Mouse (Mus musculus) spleen, embryonic (tissue): ENCODE measurements around the gene Taf9b.
"Not testable (repeated sequence)": the region's sequence is repeated elsewhere in the genome, so short reads cannot be mapped to it uniquely, and the experiment has no call there.

Experiments
- CTCF ChIA-PET: fragments of 350-600 bp; sonication (Branson Sonifier 250); formaldehyde crosslinking; loops from one replicate; lab custom pipeline; 2022; lab: Charles Lee

The Taf9b gene

GRCm38 (mm10) chrX:106221058-106221457 is at the start of gene Taf9b:
Taf9b (minus strand) TSS chrX:106221158.
- CTCF ChIA-PET = no interaction called here

- CTCF ChIA-PET = no interaction called here
Observed at GRCm38 (mm10) chrX:106255276-106255675, 34.3 kb upstream of the Taf9b start, which contains the start of gene Fnd3c2. Fnd3c2 (minus strand) TSS chrX:106255376.

GRCm38 (mm10) chrX:106219171-106220032 is 1.6 kb downstream of the Taf9b start:
- CTCF ChIA-PET = no interaction called here

DNA sequence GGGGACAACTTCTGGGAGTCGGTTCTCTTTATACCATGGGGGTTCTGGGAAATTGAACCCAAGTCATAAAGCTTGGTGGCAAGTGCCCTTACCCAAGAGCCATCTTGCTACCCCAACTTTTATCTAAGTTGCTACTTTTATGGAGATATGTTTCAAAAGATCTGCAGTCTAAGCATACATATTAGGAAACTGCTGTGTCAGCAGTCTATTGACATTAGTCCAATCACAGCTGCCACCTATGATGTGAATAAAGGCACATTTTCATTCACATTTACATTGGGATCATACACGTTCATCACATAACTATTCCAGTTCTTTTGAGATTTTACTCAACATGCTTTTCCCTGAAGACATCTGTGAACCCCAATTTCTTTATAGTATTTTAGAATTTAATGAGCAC is 11.9 kb downstream of the Taf9b start:
- CTCF ChIA-PET = no interaction called here

DNA sequence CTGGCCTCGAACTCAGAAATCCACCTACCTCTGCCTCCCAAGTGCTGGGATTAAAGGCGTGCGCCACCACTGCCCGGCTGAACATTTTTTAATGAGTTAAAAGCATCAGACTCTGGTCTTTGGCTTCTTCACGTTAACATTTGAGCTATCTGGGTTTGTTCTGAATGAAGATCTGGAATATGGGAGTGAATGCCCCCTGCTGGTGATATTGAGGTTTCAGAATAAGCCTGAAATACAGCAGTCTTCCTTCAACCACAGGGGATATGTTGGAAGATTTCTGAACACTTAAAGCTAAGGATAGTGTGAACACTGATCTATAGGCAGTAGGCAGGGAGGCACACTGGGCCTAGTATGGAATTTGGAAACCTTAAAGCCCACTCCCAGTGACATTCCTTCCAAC is 22.1 kb downstream of the Taf9b start:
- CTCF ChIA-PET = no interaction called here

GRCm38 (mm10) chrX:106197308-106197707 is 23.6 kb downstream of the Taf9b start:
- CTCF ChIA-PET = no interaction called here

DNA sequence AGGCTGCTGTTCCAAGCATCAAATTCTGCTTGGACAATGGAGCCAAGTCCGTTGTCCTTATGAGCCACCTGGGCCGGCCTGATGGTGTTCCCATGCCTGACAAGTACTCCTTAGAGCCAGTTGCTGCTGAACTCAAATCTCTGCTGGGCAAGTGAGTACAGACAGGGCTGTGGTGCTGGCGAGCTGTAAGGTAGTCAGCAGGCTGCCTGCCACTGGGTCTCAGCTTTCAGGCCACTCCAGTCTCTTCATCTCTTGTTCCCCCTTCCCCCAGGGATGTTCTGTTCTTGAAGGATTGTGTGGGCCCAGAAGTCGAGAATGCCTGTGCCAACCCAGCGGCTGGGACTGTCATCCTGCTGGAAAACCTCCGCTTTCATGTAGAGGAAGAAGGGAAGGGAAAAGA is 26.6 kb downstream of the Taf9b start:
- CTCF ChIA-PET = not testable (repeated sequence)

DNA sequence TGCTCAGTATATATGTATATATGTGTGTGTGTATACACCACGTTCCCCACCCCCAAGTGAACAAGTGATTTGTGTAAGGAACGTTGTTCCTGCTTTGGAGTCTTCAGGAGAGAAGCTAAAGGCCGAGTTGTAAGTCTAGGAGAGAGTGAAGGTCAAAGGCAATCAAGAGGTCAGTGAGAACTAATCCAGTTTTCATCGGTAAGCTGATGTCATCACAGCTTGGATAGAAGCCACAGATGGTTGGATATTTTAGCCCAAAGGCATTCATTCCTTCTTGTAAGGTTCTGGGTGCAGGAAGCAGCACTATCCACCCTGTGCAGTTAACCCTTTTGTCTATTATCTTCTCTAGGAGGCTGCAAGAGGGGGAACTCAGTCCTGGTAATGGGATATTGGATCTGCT is 30.9 kb downstream of the Taf9b start:
- CTCF ChIA-PET = no interaction called here

GRCm38 (mm10) chrX:106189356-106189755 is 31.6 kb downstream of the Taf9b start:
- CTCF ChIA-PET = no interaction called here

DNA sequence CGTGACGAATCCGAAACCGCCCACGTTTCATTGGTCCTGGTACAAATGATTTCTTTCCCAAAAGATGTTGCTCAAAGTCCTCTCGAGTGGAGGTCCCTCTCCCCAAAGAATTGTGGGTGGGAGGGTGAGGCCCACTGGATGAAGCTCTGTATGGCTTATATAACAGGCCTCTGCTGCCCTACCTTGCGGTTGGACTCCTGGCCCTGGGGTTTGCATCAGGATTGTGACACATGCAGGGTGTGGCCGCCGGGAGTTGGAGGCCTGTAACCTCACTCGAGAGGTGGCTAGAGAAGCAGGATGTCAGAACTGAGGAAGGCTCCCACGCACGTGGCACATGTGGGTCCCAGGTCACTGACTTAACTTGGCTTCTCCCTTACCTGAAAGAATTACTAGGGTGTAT is 33.2 kb downstream of the Taf9b start:
- CTCF ChIA-PET = interaction anchor here (0.5 to 0.6 kb wide), 2 partner anchors 183 to 268 kb away, joined by 3 read pairs; no protein-coding TSS in a partner anchor

DNA sequence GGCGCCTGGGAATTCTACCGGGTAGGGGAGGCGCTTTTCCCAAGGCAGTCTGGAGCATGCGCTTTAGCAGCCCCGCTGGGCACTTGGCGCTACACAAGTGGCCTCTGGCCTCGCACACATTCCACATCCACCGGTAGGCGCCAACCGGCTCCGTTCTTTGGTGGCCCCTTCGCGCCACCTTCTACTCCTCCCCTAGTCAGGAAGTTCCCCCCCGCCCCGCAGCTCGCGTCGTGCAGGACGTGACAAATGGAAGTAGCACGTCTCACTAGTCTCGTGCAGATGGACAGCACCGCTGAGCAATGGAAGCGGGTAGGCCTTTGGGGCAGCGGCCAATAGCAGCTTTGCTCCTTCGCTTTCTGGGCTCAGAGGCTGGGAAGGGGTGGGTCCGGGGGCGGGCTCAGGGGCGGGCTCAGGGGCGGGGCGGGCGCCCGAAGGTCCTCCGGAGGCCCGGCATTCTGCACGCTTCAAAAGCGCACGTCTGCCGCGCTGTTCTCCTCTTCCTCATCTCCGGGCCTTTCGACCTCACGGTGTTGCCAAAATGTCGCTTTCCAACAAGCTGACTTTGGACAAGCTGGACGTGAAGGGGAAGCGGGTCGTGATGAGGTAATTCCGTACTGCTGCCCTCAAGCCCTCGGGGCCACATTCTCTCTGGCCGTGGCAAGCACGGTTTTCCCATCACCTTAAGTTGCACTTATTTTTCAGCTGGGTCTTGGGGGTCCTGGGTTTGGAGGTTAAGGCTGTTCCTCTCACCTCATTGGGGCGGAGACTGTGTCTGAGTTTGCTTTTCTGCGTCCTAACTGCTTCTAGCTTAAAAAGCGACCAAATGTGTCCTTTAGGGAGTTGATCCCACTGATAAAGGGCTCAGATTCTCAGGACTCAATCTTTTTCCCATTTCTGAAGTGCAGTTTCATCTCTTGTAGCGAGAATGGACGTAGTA is 34.0 kb downstream of the Taf9b start, which contains the start of gene Pgk1:
TSS of gene Pgk1 (plus strand) at position 388 of the 937 bp plus-strand sequence.
- CTCF ChIA-PET = interaction anchor here (0.6 to 0.8 kb wide), 4 partner anchors 21 to 1620 kb away, joined by 3 to 4 read pairs (median 3); no protein-coding TSS in a partner anchor

GRCm38 (mm10) chrX:106185706-106186105 is 35.3 kb downstream of the Taf9b start:
- CTCF ChIA-PET = interaction anchor here (0.6 kb wide), 1 partner anchor 17 kb away, joined by 3 read pairs; no protein-coding TSS in a partner anchor

DNA sequence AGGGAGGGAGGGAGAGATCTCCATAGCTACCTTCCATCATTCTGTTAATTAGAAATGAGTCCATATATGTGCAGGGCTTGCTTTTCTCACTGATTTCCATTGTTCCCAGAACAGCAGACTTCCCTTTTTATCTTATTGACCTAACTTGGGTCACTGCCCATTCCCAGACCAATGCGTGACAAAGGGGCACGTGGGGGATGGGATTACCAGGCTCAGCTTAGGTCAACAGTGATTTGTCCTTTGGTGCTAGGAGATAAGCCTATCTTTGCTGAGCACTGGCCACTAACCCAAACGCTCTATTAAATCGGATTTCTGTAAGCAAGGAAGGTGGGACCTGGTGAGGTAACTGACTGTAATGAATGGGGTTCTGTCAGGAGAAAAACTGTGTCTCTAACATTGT is 36.7 kb downstream of the Taf9b start:
- CTCF ChIA-PET = no interaction called here

- CTCF ChIA-PET = no interaction called here
Observed at GRCm38 (mm10) chrX:106176331-106176730, 44.6 kb downstream of the Taf9b start.

DNA sequence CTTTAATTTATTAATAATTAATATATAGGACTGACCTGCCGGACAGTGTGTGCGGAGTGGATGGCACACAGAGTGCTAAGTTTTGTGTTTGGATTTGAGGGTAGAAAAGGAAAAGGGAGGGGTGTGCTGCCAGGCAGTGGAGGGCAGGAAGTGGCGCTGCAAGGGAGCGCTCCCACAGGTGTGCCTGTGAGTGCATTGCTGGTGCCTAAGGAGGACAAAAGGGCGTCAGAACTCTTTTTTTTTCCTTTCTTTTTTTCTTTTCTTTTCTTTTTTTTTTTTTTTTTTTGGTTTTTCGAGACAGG is 49.2 kb downstream of the Taf9b start:
- CTCF ChIA-PET = no interaction called here

DNA sequence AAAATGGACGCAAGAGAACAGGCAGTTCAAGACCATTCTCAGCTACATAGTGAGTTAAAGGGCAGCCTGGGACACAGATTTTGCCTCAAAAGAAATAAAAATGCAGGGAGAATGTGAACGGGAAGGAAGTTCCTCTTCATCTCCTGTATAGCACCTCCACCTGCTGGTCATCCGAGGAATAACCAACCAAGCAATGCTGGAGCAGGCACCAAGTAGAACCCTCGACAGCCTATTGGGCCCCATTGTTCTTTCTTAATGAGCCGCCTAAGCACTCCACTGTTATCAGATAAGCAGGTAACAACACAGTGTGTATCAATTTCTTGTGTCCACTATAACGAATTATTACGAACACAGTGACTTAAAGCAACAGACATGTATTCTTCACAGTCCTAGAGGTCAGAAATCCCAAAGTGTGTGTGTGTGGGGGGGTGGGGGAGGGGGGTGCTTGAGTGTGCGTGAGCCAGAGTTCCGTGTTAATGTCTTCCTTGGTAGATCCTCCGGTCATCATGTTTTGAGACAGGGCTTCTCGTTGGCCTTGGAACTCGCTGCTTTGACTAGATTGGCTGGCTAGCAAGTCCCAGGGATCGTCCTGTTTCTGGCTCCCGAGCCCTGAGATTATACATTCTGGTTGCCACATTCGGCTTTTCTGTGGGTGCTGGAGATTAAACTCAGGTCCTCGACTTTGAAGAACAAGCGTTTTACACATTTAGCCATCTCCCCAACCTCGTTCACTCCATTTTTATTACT is 49.7 kb downstream of the Taf9b start:
- CTCF ChIA-PET = no interaction called here

GRCm38 (mm10) chrX:106165089-106165488 is 55.9 kb downstream of the Taf9b start:
- CTCF ChIA-PET = no interaction called here

GRCm38 (mm10) chrX:106164555-106164954 is 56.4 kb downstream of the Taf9b start:
- CTCF ChIA-PET = interaction anchor here (0.5 kb wide), 1 partner anchor 270 kb away, joined by 4 read pairs; no protein-coding TSS in a partner anchor

DNA sequence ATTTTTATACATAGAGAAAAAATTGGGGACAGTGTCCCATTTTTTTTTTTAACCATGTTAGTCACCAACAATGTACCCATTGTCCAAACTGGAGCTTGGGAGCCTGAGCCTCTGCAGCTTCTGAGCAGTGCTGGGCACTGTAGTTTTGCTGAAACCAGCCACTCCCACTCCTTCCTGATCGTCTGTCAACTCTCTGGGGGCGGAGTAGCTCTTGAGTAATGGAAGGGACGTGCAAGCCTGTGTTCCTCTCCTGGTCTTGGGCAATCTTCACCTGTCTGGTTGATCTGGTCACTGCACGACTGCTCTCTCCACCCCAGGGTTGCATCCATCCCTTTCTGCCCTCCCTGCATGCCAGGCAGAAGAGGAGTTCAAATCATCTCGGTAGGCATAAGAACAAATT is 57.0 kb downstream of the Taf9b start:
- CTCF ChIA-PET = interaction anchor here (0.5 kb wide), 1 partner anchor 269 kb away, joined by 4 read pairs; no protein-coding TSS in a partner anchor
